Mouse (Mus musculus): ENCODE measurements at regions not wholly inside any gene's neighbourhood (a gene's known extent, or its start where the extent isn't known, plus 50 kb on each side); places are given as distances from the start of the nearest gene placed in this dataset.

DNA sequence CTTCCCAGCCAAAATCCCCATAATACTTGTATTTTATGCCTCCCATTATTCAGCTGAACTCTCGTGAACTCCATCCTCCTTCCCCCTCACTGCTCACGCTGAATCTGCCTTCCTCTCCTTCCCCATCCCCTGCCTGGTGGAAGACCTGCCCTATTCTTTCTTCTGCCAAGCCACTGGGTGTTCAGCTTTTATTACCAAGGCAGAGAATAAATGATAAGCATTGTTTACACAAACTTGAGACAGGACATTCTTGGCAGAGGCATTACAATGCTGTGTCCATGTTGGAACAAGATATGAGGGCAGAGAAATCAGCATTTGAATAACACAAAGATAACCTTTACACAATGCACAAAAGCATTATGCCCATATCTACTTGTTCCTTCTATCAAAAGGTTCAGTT, 80.2 kb downstream of the Dhrs2 start:
- no peak for ATAC-seq (ENCODE audit: poor library complexity, severe bottlenecking)

DNA sequence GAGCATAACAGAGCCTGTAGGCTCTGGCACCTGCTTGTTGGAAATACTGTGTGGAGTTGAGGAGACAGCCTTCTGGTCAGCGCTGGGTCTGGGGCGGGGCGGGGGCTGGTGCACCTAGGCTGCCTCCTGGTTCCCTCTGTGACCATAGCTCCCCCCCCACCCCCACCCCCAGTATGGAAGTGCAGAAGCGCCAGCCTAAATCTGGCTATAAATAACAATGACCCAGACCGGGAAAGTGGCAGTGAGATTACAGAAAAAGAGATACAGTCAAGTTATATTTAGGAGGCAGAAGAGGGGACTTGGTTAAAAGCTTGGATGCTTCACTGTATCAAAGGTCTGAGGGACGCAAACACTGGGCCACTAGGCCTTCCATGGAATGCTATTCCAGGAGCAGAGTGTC, 91.8 kb downstream of the Dhrs2 start:
- ATAC-seq (ENCODE audit: poor library complexity, severe bottlenecking), result no peak

DNA sequence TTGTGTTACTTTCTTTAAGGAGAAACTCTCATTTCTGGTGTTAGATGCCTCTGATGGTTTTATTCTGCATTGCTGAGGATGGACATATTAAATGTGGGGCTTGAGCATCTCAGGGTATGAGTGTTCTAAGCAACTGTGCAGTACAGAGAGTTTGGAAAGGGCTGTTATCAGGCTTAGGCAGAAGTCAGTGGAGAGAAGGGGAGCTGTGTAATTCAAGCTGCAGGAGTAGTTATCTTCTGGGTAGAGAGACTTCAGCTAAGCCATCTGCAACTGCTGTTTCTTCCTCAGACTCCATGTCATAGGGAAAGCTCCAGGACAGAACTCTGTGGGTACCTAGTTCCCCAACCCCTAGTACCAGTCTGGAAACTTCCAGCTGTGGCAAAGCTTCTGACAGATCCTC, 102.1 kb downstream of the Dhrs2 start:
- ATAC-seq (ENCODE audit: poor library complexity, severe bottlenecking), result no peak

DNA sequence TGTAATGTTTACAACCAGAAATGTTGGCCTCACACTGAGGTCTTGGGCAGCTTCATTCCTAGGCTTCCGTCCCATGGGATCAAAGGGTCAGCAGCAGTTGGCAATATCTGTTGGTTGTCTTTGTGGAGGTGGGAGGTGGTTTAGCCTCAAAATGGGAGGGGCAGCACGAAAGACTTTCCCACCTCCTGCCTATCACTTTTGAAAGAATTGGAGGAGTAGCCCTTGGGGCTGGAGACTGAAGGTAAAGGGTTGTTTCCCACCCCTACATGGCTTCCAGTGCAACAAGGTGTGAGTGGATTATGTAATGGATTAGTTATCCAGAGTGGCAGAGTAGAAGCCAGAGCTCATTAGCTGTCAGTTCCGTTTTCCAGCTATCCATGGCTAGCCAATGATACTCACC, 102.5 kb downstream of the Dhrs2 start:
- ATAC-seq (ENCODE audit: poor library complexity, severe bottlenecking), result no peak

DNA sequence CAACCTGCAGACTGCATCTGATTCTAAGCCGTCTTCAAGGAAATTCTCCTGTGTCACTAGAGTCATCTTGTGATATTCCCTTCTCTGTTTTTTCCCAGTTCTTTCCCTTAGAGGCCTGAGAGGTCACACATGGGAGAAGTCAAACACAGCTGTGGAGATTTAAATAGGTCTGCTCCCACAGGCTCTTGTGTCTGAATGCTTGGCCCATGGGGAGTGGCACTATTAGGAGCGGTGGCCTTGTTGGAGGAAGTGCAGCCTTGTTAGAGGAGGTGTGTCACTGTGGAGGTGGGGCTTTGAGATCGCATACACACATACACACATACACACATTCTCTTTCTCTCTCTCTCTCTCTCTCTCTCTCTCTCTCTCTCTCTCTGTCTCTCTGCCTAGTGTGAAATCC, 112.0 kb downstream of the Dhrs2 start:
- ATAC-seq (ENCODE audit: poor library complexity, severe bottlenecking), result 0 out of 2 replicates have a peak, but pooled peaks have one; percentile 15

DNA sequence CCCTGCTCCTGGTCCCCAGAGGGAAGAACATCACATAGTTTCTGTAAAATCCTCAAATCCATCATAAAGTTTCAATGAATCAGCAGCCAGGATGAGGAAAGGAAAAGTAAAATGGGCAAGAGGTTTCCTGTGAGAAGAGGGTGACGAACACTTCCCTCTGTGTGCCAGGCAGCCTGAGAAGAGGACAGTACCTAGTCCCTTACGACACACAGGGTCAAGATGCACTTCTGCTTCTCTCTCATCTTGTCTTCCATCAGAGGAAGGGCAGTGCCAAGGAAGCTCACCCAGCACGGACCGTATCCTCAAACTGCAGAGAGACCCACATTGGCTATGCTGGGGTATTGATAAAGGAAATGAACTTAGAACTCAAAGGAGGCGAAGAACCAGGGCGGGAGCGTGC, 112.5 kb downstream of the Dhrs2 start:
- peak; percentile 84 for ATAC-seq (ENCODE audit: poor library complexity, severe bottlenecking)

DNA sequence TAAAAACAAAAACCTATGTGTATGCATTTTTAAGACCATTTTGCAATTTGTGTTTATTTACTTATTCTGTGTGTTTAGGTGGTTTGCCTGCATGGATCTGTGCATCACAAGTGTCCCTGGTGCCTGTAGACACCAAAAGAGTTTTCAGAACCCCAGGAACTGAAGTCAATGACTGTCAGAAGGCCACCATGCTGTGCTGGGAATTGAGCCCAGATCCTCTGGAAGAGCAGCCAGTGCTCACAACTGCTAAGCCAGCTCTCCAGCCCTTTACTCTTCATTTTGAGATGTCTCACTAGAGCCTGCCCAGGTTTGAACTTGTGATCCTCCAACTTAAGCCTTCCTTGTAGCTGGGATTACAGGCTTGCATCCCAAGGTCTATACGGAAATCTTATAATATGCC, 113.8 kb downstream of the Dhrs2 start:
- no peak for ATAC-seq (ENCODE audit: poor library complexity, severe bottlenecking)

DNA sequence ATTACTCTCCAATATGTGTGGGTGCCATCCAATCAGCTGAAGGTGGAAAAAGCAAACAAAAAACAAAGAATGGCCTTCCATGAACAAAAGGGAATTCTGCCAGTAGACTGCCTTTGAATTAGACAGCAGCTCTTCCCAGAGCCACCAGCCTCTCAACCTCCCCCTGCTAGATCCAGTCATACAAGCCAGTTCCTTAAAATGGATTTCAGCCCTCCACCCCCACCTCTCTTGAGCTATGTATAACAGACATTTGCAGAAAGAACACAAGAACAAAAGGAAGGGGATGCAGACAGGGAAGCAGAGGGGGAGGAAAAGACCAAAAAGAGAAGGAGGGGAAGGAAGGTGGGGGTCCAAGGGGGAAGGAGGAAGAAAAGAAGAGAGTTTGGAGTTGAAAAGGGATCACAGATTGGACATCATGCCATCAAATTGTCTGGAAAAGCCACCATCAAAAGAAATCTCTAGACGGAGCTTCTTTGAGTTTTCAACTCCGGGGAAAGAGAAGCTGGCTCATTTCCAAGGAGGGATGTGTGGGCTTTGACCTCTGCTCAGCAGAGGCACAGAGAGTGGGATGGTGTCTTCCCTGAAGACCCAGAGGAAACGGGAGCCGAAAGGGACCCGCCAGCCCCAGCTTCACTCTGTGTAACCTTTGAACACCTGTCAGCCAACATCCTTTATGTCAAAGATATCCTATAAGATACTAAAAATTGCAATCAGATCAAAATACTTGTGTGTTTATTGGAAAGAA, 114.8 kb downstream of the Dhrs2 start:
- no peak for ATAC-seq (ENCODE audit: poor library complexity, severe bottlenecking)

DNA sequence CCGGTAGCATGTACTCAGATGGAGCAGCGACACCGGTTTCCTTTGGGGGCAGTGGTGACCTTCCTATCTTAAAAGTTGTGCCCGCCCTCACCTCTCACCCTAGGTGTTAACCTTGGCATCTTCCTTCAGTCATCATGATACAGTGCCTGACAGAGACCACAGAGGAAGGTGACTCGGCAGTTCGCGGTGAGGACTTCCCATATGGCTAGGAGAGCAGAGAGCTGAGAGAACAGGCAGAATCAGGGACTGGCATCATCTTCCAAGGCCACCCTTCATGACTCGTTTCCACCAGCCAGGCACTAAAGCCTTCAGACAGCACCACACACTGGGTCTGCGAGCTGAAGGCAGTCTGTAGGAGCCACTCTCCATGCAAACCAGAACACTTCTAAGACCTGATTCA, 116.2 kb downstream of the Dhrs2 start:
- ATAC-seq (ENCODE audit: poor library complexity, severe bottlenecking), result peak; percentile 83

DNA sequence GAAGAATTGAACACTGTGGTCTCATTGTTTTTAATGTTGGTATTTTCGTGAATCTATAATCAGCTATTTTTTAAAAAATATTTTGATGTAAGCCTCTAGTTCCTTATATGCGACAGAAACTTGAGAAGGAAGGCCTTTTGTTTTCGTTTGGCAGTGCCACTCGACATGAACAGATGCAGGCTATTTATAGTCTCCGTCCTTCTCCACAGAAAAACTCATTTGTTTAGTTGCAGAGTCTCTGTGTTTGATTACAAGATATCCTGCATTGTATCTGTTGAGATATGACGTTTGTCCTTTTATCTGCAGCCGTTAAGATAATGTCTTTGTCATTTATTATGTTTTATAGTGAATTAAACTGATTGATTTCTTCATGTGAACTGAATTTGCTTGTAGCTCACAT, 116.7 kb downstream of the Dhrs2 start:
- ATAC-seq (ENCODE audit: poor library complexity, severe bottlenecking), result no peak

DNA sequence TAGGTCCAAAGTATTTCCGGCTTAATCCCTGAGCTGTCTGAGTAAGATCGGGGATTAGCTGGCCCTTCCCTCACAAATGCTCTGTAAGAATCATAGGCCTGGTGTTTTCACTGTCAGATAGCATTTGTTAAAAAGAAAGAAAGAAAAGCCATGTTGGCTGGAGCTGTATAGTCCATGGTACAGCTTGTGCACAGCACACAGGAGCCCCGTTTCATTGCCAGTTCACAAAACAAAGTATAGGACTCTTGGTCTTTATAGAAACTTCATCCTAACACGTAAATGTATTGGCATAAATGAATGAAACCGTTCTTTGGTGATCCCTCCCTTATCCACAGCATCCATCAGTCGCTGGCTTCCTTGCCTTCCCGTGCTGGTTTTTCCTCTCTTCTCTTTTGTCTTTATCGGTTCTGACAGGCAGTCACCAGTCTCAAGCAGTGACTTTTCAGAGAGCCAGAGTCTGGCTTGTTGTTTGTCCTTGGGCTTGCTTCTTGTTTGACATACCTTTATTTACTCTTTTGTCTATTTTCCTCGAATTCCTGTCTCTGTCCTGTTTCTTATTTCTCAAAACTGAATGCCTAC, 117.3 kb downstream of the Dhrs2 start:
- ATAC-seq (ENCODE audit: poor library complexity, severe bottlenecking), result no peak

DNA sequence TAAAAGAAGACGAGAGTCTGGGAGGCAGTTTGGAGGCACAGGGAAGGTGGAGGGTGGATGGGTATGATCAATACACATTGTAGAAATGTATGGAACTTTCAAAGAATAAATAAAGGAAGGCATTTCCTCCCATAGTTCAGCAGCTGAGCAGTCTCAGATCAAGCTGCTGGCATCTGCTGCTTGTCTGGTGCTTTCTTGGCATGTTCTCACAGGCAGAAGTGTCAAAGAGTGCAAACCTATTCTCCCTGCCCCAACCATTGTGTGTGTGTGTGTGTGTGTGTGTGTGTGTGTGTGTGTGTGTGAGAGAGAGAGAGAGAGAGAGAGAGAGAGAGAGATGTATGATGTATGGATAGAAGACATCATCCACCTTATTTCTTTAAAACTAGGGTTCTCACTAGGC, 121.5 kb downstream of the Dhrs2 start:
- ATAC-seq (ENCODE audit: poor library complexity, severe bottlenecking), result no peak

DNA sequence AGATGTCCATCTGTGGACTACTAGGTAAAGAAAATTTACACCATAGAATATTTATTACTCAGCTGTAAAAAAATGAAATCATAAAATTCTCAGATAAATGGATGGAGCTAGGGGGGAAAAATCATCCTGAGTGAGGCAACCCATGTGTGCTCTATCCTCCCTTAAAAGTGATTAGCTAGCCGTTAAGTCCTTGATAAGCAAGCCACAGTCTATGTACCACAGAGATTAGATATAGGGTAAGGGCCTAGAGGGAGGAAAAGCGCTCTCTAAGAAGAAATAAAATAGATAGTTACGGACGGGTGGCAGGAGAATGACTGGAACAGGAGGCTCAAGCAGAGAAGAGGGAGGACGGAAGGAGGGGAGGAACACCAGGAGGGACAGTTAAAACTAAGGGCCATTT, 122.1 kb downstream of the Dhrs2 start:
- ATAC-seq (ENCODE audit: poor library complexity, severe bottlenecking), result no peak

DNA sequence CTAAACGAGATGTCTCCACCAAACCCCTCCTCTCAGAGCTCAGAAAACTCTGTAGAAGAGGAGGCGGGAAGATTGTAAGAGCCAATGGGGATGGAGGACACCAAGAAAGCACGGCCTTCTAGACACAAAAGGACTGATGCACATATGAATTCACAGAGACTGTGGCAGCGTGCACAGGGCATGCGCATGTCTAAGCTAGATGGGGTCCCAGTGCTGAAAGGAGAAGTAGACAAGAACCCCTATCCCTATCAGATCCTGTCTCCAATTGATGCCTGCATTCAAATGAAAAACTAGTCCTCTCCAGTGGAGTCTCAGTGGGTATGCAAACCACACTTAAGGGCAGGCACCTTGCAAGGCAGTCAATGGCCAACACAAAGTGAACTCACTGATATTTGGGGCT, 123.3 kb downstream of the Dhrs2 start:
- ATAC-seq (ENCODE audit: poor library complexity, severe bottlenecking), result no peak

DNA sequence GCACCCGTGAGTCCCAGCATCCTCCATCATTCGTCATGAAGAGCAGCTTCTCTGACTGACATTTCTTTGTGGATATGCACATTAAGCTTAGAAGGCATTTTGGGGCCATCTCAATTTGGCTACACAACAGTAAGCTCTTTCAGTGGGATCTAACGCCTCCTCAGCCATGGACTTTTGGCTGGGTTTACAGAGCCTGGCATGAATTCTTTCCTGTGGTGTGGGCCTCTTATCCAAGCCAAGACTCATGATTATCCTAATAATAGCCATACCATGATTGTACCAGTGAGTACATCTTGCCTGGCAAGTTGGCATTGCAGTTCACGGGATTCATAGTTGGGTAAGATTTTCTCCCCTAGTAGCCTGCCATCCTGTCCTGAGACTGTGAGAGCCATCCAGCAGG, 126.3 kb downstream of the Dhrs2 start:
- no peak for ATAC-seq (ENCODE audit: poor library complexity, severe bottlenecking)

DNA sequence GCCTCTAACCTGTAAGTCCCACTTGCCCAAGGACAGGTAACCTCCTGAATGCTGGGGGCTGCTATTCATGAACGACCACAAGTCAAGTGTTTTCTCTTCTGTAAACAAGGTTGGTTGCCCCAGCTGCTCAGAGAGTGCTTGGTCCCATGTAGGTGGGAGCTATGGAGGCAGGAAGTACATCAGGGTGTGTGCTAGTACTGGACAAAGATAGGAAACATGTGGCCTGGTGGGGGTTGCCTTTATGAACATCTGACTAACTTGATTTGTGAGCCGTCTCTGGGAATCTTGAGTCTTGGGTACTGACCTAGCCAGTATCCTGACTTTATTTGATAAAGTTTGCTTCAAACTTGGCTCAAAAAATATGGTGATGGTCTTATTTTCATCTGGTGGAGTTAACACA, 121.3 kb upstream of the Dhrs4 start:
- no peak for ATAC-seq (ENCODE audit: poor library complexity, severe bottlenecking)

DNA sequence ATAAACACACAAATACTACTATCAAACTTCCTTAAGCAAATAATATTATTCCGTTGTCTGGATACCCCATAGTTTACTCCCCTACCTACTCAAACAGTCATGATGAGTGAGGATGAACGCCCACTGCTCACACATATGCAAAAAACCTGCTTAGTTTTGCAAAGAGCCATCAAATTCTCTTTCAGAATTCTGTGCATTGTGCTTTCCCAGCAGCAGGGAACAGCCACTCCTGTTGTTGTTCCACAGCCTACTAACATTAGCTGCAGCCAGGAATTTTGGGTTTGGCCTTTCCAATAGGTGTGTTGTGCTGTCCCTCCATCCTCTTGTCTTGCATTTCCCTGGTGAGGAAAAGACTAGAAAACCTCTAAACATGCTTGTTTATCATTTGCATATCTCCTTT, 120.1 kb upstream of the Dhrs4 start:
- no peak for ATAC-seq (ENCODE audit: poor library complexity, severe bottlenecking)

DNA sequence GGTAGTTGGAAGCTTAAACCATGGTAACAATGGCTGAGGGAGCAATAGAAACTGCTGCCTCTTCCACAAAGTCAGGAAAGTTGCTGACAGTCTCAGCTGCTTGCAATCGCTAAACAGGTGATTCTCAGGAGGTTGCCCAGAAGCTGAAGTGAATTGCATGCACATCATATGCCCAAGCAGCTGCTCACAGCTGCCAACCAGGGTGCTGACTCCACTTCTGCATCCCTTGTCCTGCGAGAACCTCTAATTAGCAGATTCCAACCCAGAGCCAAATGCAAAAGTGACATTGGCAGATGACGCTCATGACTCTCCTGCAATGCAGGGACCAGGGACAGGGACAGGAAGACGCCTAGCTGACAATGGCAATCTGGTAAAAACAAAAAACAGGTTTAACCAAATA, 116.2 kb upstream of the Dhrs4 start:
- ATAC-seq (ENCODE audit: poor library complexity, severe bottlenecking), result no peak

DNA sequence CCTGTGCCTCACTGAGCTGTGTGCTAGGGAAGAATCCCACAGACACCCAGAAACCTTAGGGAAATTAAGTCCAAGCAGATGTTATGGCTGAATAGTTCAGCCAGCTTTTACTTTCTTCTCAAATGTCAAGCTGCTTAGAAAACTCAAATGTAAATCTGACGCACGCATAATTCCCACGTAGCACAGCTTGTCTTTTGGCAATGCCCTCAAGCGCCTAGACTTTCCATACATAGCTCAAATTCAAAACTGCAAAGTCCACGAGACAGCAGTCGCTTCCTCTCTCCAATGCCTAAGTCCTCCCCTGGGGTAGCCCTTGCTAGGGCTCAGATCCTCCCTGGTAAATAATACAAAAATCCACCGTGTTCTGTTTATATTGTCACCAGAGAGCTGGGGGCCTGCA, 115.8 kb upstream of the Dhrs4 start:
- ATAC-seq (ENCODE audit: poor library complexity, severe bottlenecking), result no peak

DNA sequence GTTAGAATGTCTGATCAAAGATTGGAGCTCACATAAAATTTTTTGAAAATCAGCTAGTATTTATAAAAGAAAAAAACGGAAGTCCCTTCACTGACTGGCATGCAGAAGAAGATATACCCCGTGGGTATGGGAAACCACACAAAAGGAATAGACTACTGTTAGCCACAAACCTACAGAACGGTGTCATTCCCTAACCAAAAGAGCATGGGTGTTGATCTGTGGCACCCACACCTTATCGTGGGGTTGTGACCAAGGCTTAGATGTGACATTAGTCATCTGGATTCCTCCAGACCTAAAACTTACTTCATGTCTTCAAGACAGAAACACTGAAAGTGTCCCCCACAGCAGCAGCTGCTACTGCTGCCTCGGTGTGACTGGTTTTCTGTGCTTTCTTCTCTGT, 108.2 kb upstream of the Dhrs4 start:
- peak; percentile 27; the same call in 1 of the 2 replicates for ATAC-seq (ENCODE audit: poor library complexity, severe bottlenecking)

DNA sequence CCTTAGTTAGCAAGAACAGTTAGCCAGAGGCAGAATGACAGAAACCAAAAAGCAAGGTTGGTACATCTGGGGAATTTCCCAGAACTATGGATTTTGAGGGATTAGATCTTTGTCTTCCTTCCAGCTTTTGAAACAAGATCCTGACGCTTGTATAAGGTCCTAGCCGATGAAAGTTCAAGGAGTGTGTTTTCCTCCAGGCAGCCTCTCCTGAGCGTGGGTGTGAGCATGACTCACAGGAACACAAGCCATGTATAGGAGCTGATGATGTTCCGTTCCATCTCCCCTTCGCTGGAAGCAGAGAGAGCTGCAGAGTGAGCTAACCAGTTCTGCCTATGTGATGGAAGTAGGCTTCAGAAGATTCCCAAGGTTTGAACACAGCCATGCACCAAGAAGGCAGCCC, 105.6 kb upstream of the Dhrs4 start:
- ATAC-seq (ENCODE audit: poor library complexity, severe bottlenecking), result no peak

DNA sequence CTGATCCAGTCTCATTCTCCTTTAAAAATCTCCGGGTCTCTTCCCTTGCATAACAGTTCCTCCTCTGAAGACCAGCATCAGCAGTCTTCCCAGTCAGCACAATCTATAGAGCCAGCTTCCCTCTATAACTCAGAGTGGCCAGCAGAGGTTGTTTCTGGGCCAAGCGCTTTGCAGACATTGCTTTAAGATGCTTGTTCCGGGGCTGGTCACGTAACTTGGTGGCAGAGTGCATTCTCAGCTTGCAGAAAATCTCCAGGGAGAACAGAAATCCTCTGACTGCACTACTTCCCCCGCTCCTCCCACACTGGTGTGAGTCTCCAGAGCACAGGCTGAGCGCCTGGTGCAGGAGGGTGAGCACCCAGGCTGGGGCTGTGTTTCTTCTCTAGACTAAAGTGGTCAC, 91.8 kb upstream of the Dhrs4 start:
- no peak for ATAC-seq (ENCODE audit: poor library complexity, severe bottlenecking)

DNA sequence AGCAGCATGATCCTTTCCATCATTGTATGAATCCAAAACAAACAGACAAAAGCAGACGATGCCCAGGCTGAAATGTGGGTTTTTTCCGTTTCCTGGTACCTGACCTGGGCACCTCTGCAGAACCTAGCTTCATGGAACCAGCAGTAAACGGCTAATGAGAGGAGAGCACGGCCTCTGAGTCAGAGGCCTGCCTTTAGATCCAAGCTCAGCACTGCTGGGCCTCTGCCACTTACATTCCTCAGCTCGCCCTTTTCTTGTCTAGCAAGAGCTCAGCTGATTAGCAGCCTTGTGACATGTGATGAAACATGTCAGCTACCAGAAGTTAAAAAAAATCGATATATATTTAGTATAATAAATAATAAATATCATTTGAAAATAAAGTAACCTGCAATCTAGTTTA, 91.2 kb upstream of the Dhrs4 start:
- no peak for ATAC-seq (ENCODE audit: poor library complexity, severe bottlenecking)
